Mouse (Mus musculus) myocyte (in vitro differentiated cells): ENCODE measurements around the gene Xrcc2. TPM values are rescaled to one million over a fixed set of nuclear protein-coding genes. Genes with fewer than 3 reads are reported as not detected.
"Not testable (repeated sequence)": the region's sequence is repeated elsewhere in the genome, so short reads cannot be mapped to it uniquely, and the experiment has no call there.

Experiments used
- H3K27me3 ChIP-seq: one replicate; pipeline ENCODE4 v1.6.1; 2011; ENCODE audit not compliant: control insufficient read depth, insufficient read depth, insufficient read length
- H3K36me3 ChIP-seq: one replicate; pipeline ENCODE4 v1.6.1; 2011; ENCODE audit not compliant: control insufficient read depth, insufficient read depth
- H3K4me2 ChIP-seq: one replicate; pipeline ENCODE4 v1.6.1; 2011; ENCODE audit warnings: low read depth, control low read depth
- H3K4me3 ChIP-seq: one replicate; pipeline ENCODE4 v1.5.1; 2011; ENCODE audit warnings: mild to moderate bottlenecking, control low read depth, moderate library complexity
- H3K79me2 ChIP-seq: one replicate; pipeline ENCODE4 v1.6.1; 2011; ENCODE audit not compliant: control insufficient read depth, insufficient read depth
- H3ac ChIP-seq: one replicate; pipeline ENCODE4 v1.6.1; 2011; ENCODE audit not compliant: control insufficient read depth, insufficient read length
- CEBPB ChIP-seq: IDR thresholded peaks from 2 replicates; pipeline ENCODE4 v1.6.1; 2011; ENCODE audit warnings: mild to moderate bottlenecking, moderate library complexity; ENCODE audit not compliant: poor library complexity, insufficient read depth, severe bottlenecking
- E2F4 ChIP-seq: IDR thresholded peaks from one replicate; pipeline ENCODE4 v1.6.1; 2011; ENCODE audit warnings: mild to moderate bottlenecking, control low read depth, moderate library complexity; ENCODE audit not compliant: insufficient read depth
- MAX ChIP-seq: IDR thresholded peaks from one replicate; pipeline ENCODE4 v1.6.1; 2011; ENCODE audit warnings: low read depth, mild to moderate bottlenecking, control low read depth
- MYOD1 ChIP-seq, 3 experiments: IDR thresholded peaks; one replicate each; pipeline ENCODE4 v1.6.1; 2011; ENCODE audit warnings: control low read depth in 2 of 3, low read depth in 2 of 3, mild to moderate bottlenecking in 2 of 3, moderate library complexity in 1 of 3; ENCODE audit not compliant: insufficient read length in 2 of 3, control insufficient read depth in 1 of 3
- MYOG ChIP-seq, 3 experiments: IDR thresholded peaks; one replicate each; pipeline ENCODE4 v1.6.1; 2011; ENCODE audit warnings: control low read depth in 2 of 3, low read depth in 2 of 3, mild to moderate bottlenecking in 2 of 3; ENCODE audit not compliant: insufficient read length in 2 of 3, control insufficient read depth in 1 of 3, insufficient read depth in 1 of 3
- POLR2A ChIP-seq: IDR thresholded peaks from one replicate; pipeline ENCODE4 v1.6.1; 2011; ENCODE audit warnings: low read depth, mild to moderate bottlenecking, control low read depth, moderate library complexity; ENCODE audit not compliant: insufficient read length
- POLR2AphosphoS2 ChIP-seq: IDR thresholded peaks from one replicate; pipeline ENCODE4 v1.6.1; 2011; ENCODE audit warnings: low read depth, control low read depth; ENCODE audit not compliant: insufficient read length
- REST ChIP-seq: IDR thresholded peaks from one replicate; pipeline ENCODE4 v1.6.1; 2011; ENCODE audit warnings: mild to moderate bottlenecking, control low read depth, moderate library complexity; ENCODE audit not compliant: insufficient read depth, insufficient read length
- SRF ChIP-seq: IDR thresholded peaks from one replicate; pipeline ENCODE4 v1.6.1; 2011; ENCODE audit warnings: low read depth; ENCODE audit not compliant: control insufficient read depth, insufficient read length
- TCF12 ChIP-seq: IDR thresholded peaks from one replicate; pipeline ENCODE4 v1.6.1; 2011; ENCODE audit warnings: mild to moderate bottlenecking, control low read depth; ENCODE audit not compliant: poor library complexity, insufficient read depth, severe bottlenecking
- TCF3 ChIP-seq: IDR thresholded peaks from one replicate; pipeline ENCODE4 v1.6.1; 2011; ENCODE audit warnings: low read depth, control low read depth; ENCODE audit not compliant: insufficient read length
- USF1 ChIP-seq: IDR thresholded peaks from one replicate; pipeline ENCODE4 v1.6.1; 2011; ENCODE audit warnings: low read depth, mild to moderate bottlenecking, control low read depth, moderate library complexity
- polyA plus RNA-seq: library from polyadenylated mRNA; unstranded; fragments of >200 nt; fragmentation: generic; extraction: Trizol; gene quantifications from one replicate; pipeline ENCODE4 v1.2.1, GENCODE M21; 2012; ENCODE audit warnings: missing spikeins

Gene Xrcc2
- polyA plus RNA-seq, 1 experiment = 3.0 TPM

GRCm38 (mm10) chr5:25748613-25749012 lies 43.0 kb upstream of the Xrcc2 start:
- no peaks in the 10 kb centered on the region for H3K79me2 ChIP-seq
- H3K4me2 ChIP-seq = no peak overlapping the region
- H3K36me3 ChIP-seq = no peaks in the 10 kb centered on the region
- H3K27me3 ChIP-seq = no peaks in the 10 kb centered on the region
- no peak overlapping the region for H3ac ChIP-seq
- no peak overlapping the region for H3K4me3 ChIP-seq
- TF ChIP-seq CEBPB = no peak
- no peak for TF ChIP-seq POLR2A
- TF ChIP-seq MAX = no peak
- no peak for TF ChIP-seq MYOG (IDR thresholded peaks at IDR 0.05; ENCODE audit: control insufficient read depth in 1 of 3, insufficient read depth in 1 of 3, insufficient read length in 2 of 3, low read depth in 2 of 3)
- TF ChIP-seq REST = no peak
- no peak for TF ChIP-seq E2F4
- TF ChIP-seq SRF = no peak
- no peak for TF ChIP-seq TCF12
- no peak for TF ChIP-seq MYOD1 (IDR thresholded peaks at IDR 0.05; ENCODE audit: control insufficient read depth in 1 of 3, insufficient read length in 2 of 3, low read depth in 2 of 3)
- TF ChIP-seq POLR2AphosphoS2 = no peak
- no peak for TF ChIP-seq TCF3

GRCm38 (mm10) chr5:25747904-25748303 lies 42.3 kb upstream of the Xrcc2 start:
- H3K79me2 ChIP-seq = no peaks in the 10 kb centered on the region
- no peaks in the 10 kb centered on the region for H3K36me3 ChIP-seq
- no peak for TF ChIP-seq CEBPB
- H3K4me2 ChIP-seq = no peak overlapping the region
- H3K4me3 ChIP-seq = no peak overlapping the region
- H3K27me3 ChIP-seq = no peaks in the 10 kb centered on the region
- H3ac ChIP-seq = no peak overlapping the region

DNA sequence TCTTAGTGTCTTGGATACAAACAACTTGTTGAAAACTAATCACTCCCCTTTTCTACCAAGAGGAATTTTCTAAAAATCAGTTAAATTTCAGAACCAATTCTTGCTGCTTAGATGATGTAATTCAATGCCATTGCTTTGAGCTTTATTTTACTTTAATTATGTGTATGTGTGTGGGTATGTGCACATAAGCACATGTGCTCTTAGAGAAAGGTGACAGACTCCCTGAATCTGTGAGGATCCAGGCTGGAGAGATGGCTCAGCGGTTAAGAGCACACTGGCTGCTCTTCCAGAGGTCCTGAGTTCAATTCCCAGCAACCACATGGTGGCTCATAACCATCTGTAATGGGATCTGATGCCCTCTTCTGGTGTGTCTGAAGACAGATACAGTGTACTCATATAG lies 33.3 kb upstream of the Xrcc2 start:
- H3ac ChIP-seq, H3K27me3 ChIP-seq, H3K4me2 ChIP-seq, H3K79me2 ChIP-seq, H3K4me3 ChIP-seq, H3K36me3 ChIP-seq: not testable (repeated sequence)

- Histone ChIP-seq H3K4me2 (no peak overlapping the region), H3K27me3 (no peaks in the 10 kb centered on the region), H3K79me2 (no peaks in the 10 kb centered on the region), H3K36me3 (no peaks in the 10 kb centered on the region), H3ac (no peak overlapping the region), H3K4me3 (no peak overlapping the region)
- TF ChIP-seq MAX = no peak
- TF ChIP-seq CEBPB = no peak
- no peak for TF ChIP-seq SRF
- no peak for TF ChIP-seq MYOD1 (IDR thresholded peaks at IDR 0.05; ENCODE audit: control insufficient read depth in 1 of 3, insufficient read length in 2 of 3, low read depth in 2 of 3)
- no peak for TF ChIP-seq USF1
- TF ChIP-seq MYOG (IDR thresholded peaks at IDR 0.05; ENCODE audit: control insufficient read depth in 1 of 3, insufficient read depth in 1 of 3, insufficient read length in 2 of 3, low read depth in 2 of 3) = no peak
- no peak for TF ChIP-seq TCF12
- no peak for TF ChIP-seq POLR2A
- no peak for TF ChIP-seq E2F4
- no peak for TF ChIP-seq TCF3
- TF ChIP-seq POLR2AphosphoS2 = no peak
- TF ChIP-seq REST = no peak
These were observed 32.8 kb upstream of the Xrcc2 start for GRCm38 (mm10) chr5:25738448-25738847.

DNA sequence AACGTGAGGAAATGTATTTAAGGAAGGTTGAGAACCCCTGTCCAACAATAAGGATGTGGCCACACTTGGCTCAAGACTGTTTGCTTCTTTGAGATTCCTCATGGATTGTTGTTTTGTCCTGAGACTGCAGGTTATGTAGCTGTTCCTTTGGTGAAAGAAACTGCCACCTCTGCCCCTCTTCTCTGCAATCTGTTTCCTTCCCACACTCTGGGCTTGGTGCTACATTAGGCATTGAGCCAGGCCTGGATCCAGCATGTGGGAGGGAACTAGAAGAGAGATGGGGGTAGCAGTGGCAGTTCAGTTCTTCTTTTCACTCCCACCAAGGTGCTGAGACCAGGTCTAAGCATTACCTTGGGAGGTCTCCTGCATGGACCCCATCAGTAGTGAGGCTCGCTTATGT lies 30.2 kb upstream of the Xrcc2 start:
- no peaks in the 10 kb centered on the region for H3K36me3 ChIP-seq
- no peak overlapping the region for H3K4me2 ChIP-seq
- H3K79me2 ChIP-seq = no peaks in the 10 kb centered on the region
- H3ac ChIP-seq = no peak overlapping the region
- H3K4me3 ChIP-seq = no peak overlapping the region
- peaks cover 8% of the 10 kb centered on the region for H3K27me3 ChIP-seq
- TF ChIP-seq MYOG (IDR thresholded peaks at IDR 0.05; ENCODE audit: control insufficient read depth in 1 of 3, insufficient read depth in 1 of 3, insufficient read length in 2 of 3, low read depth in 2 of 3) (no peak), TCF12 (no peak), SRF (no peak), MAX (no peak), E2F4 (no peak), POLR2A (no peak), USF1 (no peak), TCF3 (no peak), POLR2AphosphoS2 (no peak), MYOD1 (IDR thresholded peaks at IDR 0.05; ENCODE audit: control insufficient read depth in 1 of 3, insufficient read length in 2 of 3, low read depth in 2 of 3) (no peak), CEBPB (no peak), REST (no peak)
